Mouse (Mus musculus): ENCODE data around the gene Hoxa11. TPM values are rescaled to one million over a fixed set of nuclear protein-coding genes. Genes with fewer than 3 reads are reported as not detected.

Hoxa11 gene
- polyA plus RNA-seq, 1 experiment from 2014 or later, result not detected

- Histone ChIP-seq H3K4me2 (ENCODE audit: low read depth, low read length) (peak within 1 kb of the TSS; percentile 66), H3K36me3 (ENCODE audit: control insufficient read depth, insufficient read depth) (no peaks in the 10 kb centered on the region), H3K4me1 (ENCODE audit: control insufficient read depth, low read depth, low read length) (peaks cover 3% of the 10 kb centered on the region; the same call in 1 of the 2 replicates), H3K4me3 (ENCODE audit: low read depth, low read length) (peak within 1 kb of the TSS; percentile 50), H3K27ac (ENCODE audit: low read length) (no peak within 1 kb of the TSS), H3K9ac (ENCODE audit: low read depth, low read length) (no peak within 1 kb of the TSS), H3K27me3 (ENCODE audit: control insufficient read depth, insufficient read depth, low read depth, low read length) (peaks cover 92% of the 10 kb centered on the region), H3K9me3 (replicated peaks; ENCODE audit: control insufficient read depth, low read length) (no peaks in the 10 kb centered on the region)
- peak; percentile 50 for ATAC-seq (ENCODE audit: low read depth)
- under 1% methylated on average over 57 of the region's 72 CpGs for WGBS (ENCODE audit: insufficient replicate concordance)
Measured at GRCm38 (mm10) chr6:52260654-52261575, 15.3 kb upstream of the Hoxa11 start, which contains the start of gene Hoxa13. TSS of gene Hoxa13 (minus strand) at chr6:52260880.

GRCm38 (mm10) chr6:52259811-52260261 lies 14.2 kb upstream of the Hoxa11 start:
- Histone ChIP-seq H3K9ac (ENCODE audit: low read depth, low read length) (no peak overlapping the region), H3K4me1 (ENCODE audit: control insufficient read depth, low read depth, low read length) (peaks cover 3% of the 10 kb centered on the region; the same call in 1 of the 2 replicates), H3K27ac (ENCODE audit: low read length) (no peak overlapping the region), H3K36me3 (ENCODE audit: control insufficient read depth, insufficient read depth) (no peaks in the 10 kb centered on the region), H3K4me2 (ENCODE audit: low read depth, low read length) (peak overlapping the region; percentile 66), H3K27me3 (ENCODE audit: control insufficient read depth, insufficient read depth, low read depth, low read length) (peaks cover 87% of the 10 kb centered on the region), H3K9me3 (replicated peaks; ENCODE audit: control insufficient read depth, low read length) (no peaks in the 10 kb centered on the region), H3K4me3 (ENCODE audit: low read depth, low read length) (peak overlapping the region; percentile 50)
- 1% methylated on average over 39 of the region's 39 CpGs for WGBS (ENCODE audit: insufficient replicate concordance)
- no peak for ATAC-seq (ENCODE audit: low read depth)

- Histone ChIP-seq H3K9me3 (replicated peaks; ENCODE audit: control insufficient read depth, low read length) (no peaks in the 10 kb centered on the region), H3K9ac (ENCODE audit: low read depth, low read length) (no peak overlapping the region), H3K4me3 (ENCODE audit: low read depth, low read length) (no peak overlapping the region), H3K4me1 (ENCODE audit: control insufficient read depth, low read depth, low read length) (peaks cover 3% of the 10 kb centered on the region; the same call in 1 of the 2 replicates), H3K4me2 (ENCODE audit: low read depth, low read length) (no peak overlapping the region), H3K27ac (ENCODE audit: low read length) (no peak overlapping the region), H3K27me3 (ENCODE audit: control insufficient read depth, insufficient read depth, low read depth, low read length) (peaks cover 84% of the 10 kb centered on the region), H3K36me3 (ENCODE audit: control insufficient read depth, insufficient read depth) (no peaks in the 10 kb centered on the region)
- no peak for ATAC-seq (ENCODE audit: low read depth)
- whole genome bisulfite sequencing (ENCODE audit: insufficient replicate concordance), result 1% methylated on average over 24 of the region's 25 CpGs
Measured at GRCm38 (mm10) chr6:52259081-52259790, 13.6 kb upstream of the Hoxa11 start.

GRCm38 (mm10) chr6:52256956-52257355 lies 11.3 kb upstream of the Hoxa11 start:
- Histone ChIP-seq H3K27ac (ENCODE audit: low read length) (no peak overlapping the region), H3K36me3 (ENCODE audit: control insufficient read depth, insufficient read depth) (no peaks in the 10 kb centered on the region), H3K4me2 (ENCODE audit: low read depth, low read length) (no peak overlapping the region), H3K4me1 (ENCODE audit: control insufficient read depth, low read depth, low read length) (peaks cover 3% of the 10 kb centered on the region; the same call in 1 of the 2 replicates), H3K9ac (ENCODE audit: low read depth, low read length) (no peak overlapping the region), H3K4me3 (ENCODE audit: low read depth, low read length) (no peak overlapping the region), H3K9me3 (replicated peaks; ENCODE audit: control insufficient read depth, low read length) (no peaks in the 10 kb centered on the region), H3K27me3 (ENCODE audit: control insufficient read depth, insufficient read depth, low read depth, low read length) (peaks cover 84% of the 10 kb centered on the region)
- 0% methylated on average over 6 of the region's 6 CpGs for WGBS (ENCODE audit: insufficient replicate concordance)
- ATAC-seq (ENCODE audit: low read depth), result no peak

- Histone ChIP-seq H3K36me3 (ENCODE audit: control insufficient read depth, insufficient read depth) (no peaks in the 10 kb centered on the region), H3K4me2 (ENCODE audit: low read depth, low read length) (no peak overlapping the region), H3K27ac (ENCODE audit: low read length) (no peak overlapping the region), H3K9me3 (replicated peaks; ENCODE audit: control insufficient read depth, low read length) (no peaks in the 10 kb centered on the region), H3K4me1 (ENCODE audit: control insufficient read depth, low read depth, low read length) (no peaks in the 10 kb centered on the region), H3K27me3 (ENCODE audit: control insufficient read depth, insufficient read depth, low read depth, low read length) (peaks cover 84% of the 10 kb centered on the region), H3K9ac (ENCODE audit: low read depth, low read length) (no peak overlapping the region), H3K4me3 (ENCODE audit: low read depth, low read length) (no peak overlapping the region)
- ATAC-seq (ENCODE audit: low read depth), result no peak
- WGBS (ENCODE audit: insufficient replicate concordance), result 1% methylated on average over 59 of the region's 59 CpGs
Measured at GRCm38 (mm10) chr6:52253511-52254500, 8.2 kb upstream of the Hoxa11 start.

- H3K27ac ChIP-seq (ENCODE audit: low read length), result no peak overlapping the region
- no peak overlapping the region for H3K4me3 ChIP-seq (ENCODE audit: low read depth, low read length)
- peaks cover 84% of the 10 kb centered on the region for H3K27me3 ChIP-seq (ENCODE audit: control insufficient read depth, insufficient read depth, low read depth, low read length)
- no peak for ATAC-seq (ENCODE audit: low read depth)
- H3K4me1 ChIP-seq (ENCODE audit: control insufficient read depth, low read depth, low read length), result no peaks in the 10 kb centered on the region
- H3K36me3 ChIP-seq (ENCODE audit: control insufficient read depth, insufficient read depth), result no peaks in the 10 kb centered on the region
- H3K9me3 ChIP-seq (replicated peaks; ENCODE audit: control insufficient read depth, low read length), result no peaks in the 10 kb centered on the region
- under 1% methylated on average over 35 of the region's 35 CpGs for WGBS (ENCODE audit: insufficient replicate concordance)
- no peak overlapping the region for H3K9ac ChIP-seq (ENCODE audit: low read depth, low read length)
- H3K4me2 ChIP-seq (ENCODE audit: low read depth, low read length), result no peak overlapping the region
Measured at GRCm38 (mm10) chr6:52252775-52253376, 7.3 kb upstream of the Hoxa11 start.

- WGBS (ENCODE audit: insufficient replicate concordance), result 3% methylated on average over 24 of the region's 24 CpGs
- Histone ChIP-seq H3K4me3 (ENCODE audit: low read depth, low read length) (no peak overlapping the region), H3K9me3 (replicated peaks; ENCODE audit: control insufficient read depth, low read length) (no peaks in the 10 kb centered on the region), H3K4me1 (ENCODE audit: control insufficient read depth, low read depth, low read length) (no peaks in the 10 kb centered on the region), H3K4me2 (ENCODE audit: low read depth, low read length) (no peak overlapping the region), H3K27me3 (ENCODE audit: control insufficient read depth, insufficient read depth, low read depth, low read length) (peaks cover 85% of the 10 kb centered on the region), H3K27ac (ENCODE audit: low read length) (no peak overlapping the region), H3K9ac (ENCODE audit: low read depth, low read length) (no peak overlapping the region), H3K36me3 (ENCODE audit: control insufficient read depth, insufficient read depth) (no peaks in the 10 kb centered on the region)
- ATAC-seq (ENCODE audit: low read depth), result no peak
Measured at GRCm38 (mm10) chr6:52252016-52252774, 6.6 kb upstream of the Hoxa11 start.

Measured in liver, embryonic 16.5 days (tissue).